Mouse (Mus musculus) inflammation-experienced regulatory T-cells, adult 16 weeks (primary cell): ENCODE data around the gene Ppih. TPM values are rescaled to one million over a fixed set of nuclear protein-coding genes. Genes with fewer than 3 reads are reported as not detected.

Experiments
- polyA plus RNA-seq: library from polyadenylated mRNA; unstranded; fragments of 100-300 nt; shearing (Covaris generic); gene quantifications from one replicate; pipeline ENCODE4 v1.2.1, GENCODE M21; 2017

Gene Ppih
- 44.0 TPM for polyA plus RNA-seq

DNA sequence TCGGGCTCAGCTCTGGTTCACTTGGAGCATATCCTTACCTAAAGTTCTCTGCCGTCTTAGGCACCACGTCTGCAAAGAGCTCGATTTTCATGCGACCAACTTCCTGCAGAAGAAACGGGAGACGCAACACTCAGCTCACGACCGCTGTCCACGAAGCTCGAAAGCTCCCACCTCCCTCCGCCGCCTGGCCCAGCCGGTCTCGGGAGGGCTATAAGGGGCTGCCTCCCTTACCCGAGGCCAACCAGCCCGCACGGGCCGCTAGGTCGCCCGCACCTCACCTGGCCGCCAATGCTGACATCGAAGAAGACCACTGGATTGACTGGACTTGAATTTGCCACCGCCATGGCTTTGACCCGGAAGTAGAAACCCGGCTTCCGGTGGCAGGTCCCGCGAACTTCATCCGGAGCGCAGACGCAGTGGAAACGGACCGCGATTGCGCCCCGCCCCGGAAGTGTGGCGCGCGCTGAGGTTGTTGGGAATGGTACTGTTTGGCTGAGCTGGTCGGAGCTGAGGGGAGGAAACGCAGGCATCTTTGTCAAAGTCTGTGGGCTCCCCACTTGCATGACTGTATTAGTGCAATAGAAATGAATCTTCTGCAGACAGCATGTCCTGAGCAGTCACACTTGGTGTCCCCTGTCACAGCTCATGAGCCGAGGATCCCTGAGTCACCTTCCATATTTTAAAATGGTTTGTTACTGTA, at the start of gene Ppih:
Gene Ppih (minus strand): TSS at position 416 of the 700 bp plus-strand sequence.

DNA sequence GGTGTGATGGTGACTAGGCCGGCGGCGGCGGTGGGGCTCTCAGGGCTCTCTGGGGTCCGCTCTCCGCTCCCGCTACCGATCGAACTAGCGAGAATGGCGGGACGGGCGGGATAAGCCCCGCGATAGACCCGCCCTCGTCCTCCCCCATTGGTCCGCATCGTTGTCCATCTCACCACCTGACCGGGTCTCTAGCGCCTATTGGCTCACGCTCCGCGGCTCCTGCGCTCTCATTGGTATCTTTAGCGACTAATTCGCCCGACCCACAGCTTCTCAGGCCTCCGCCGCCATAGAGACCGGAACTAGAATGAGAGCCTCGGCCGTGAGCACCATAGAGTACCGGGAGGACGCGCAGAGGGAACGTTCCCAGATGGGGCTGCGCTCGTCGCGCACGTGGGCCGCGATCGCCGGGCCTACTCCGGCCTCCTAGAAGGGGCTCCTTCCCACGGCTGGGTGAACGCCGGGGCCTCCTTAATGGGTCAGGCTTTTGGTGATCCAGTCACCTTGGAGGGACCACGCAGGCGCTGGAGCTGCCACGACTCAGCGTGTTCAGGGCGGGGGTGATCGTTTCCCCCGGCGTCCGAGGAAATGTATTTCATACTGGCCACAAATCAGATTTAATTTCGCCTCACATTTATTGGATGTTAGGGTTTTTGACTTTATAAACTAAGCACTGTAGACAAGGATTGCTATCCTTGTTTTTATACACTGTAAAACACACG, 25.8 kb downstream of the Ppih start, which contains the start of gene Ybx1:
Gene Ybx1 (minus strand): TSS at position 190 of the 719 bp plus-strand sequence.

DNA sequence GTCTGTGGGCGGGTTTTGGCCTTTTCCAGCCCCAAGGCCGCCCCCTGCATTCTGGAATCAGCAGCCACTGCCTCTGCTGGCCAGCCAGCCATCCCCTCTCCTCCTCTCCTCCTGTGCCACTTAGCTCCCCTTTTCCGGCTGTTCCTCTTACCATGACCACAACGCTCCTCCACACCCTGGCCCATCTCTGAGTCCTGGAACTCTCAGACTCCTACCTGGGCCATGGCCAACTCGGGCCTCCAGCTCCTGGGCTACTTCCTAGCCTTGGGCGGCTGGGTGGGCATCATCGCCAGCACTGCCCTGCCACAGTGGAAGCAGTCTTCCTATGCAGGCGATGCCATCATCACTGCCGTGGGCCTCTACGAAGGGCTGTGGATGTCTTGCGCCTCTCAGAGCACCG, 65.0 kb downstream of the Ppih start, which contains the start of gene Cldn19:
Gene Cldn19 (plus strand): TSS at position 64 of the 400 bp plus-strand sequence.

Other genes starting within 250 kb of the Ppih start
- gene Slc2a1, start 211.8 kb downstream of the Ppih start, polyA plus RNA-seq: 69.7 TPM
- gene Zfp691, start 146.4 kb downstream of the Ppih start, polyA plus RNA-seq: 3.4 TPM
- 0.57 TPM for gene Ermap, start 130.5 kb downstream of the Ppih start, polyA plus RNA-seq
- gene Svbp, start 125.2 kb downstream of the Ppih start, polyA plus RNA-seq: 70.2 TPM
- gene Tmem269, start 102.3 kb downstream of the Ppih start, polyA plus RNA-seq: 0.20 TPM
- 16.9 TPM for gene AU022252, start 87.8 kb downstream of the Ppih start, polyA plus RNA-seq
- 1.2 TPM for gene P3h1, start 87.6 kb downstream of the Ppih start, polyA plus RNA-seq
- gene Cldn19, start 65.1 kb downstream of the Ppih start, polyA plus RNA-seq: not detected
- gene Ybx1, start 25.9 kb downstream of the Ppih start, polyA plus RNA-seq: 56.4 TPM
- 7.8 TPM for gene Ccdc30, start 95.0 kb upstream of the Ppih start, polyA plus RNA-seq
- gene Ppcs, start 101.9 kb upstream of the Ppih start, polyA plus RNA-seq: 68.2 TPM
- 0.27 TPM for gene Zmynd12, start 102.3 kb upstream of the Ppih start, polyA plus RNA-seq
- 0.11 TPM for gene Rimkla, start 172.1 kb upstream of the Ppih start, polyA plus RNA-seq
- gene Foxj3, start 216.5 kb upstream of the Ppih start, polyA plus RNA-seq: 18.3 TPM
- gene Frg2f1, start 219.0 kb upstream of the Ppih start, polyA plus RNA-seq: 3.7 TPM